Mouse (Mus musculus) ovary, adult 2 months (tissue): ENCODE results near the gene Olfr1029. TPM values are rescaled to one million over a fixed set of nuclear protein-coding genes. Genes with fewer than 3 reads are reported as not detected.

ENCODE experiments used
- polyA plus RNA-seq: library from polyadenylated mRNA; depleted of rRNA; stranded (reverse); fragments of >200 nt; gene quantifications from 2 replicates; pipeline ENCODE4 v1.2.3, GENCODE M21; 2012; rRNA removed

Olfr1029 gene
- 0.29 and 0.58 TPM in 2 replicates for polyA plus RNA-seq

GRCm38 (mm10) chr2:85973595-85973994, at the start of gene Olfr1029:
Olfr1029 (plus strand) TSS chr2:85973895.

GRCm38 (mm10) chr2:85950137-85950536, 23.6 kb upstream of the Olfr1029 start, which contains the start of gene Olfr1028:
Olfr1028 (plus strand) TSS chr2:85950437.

DNA sequence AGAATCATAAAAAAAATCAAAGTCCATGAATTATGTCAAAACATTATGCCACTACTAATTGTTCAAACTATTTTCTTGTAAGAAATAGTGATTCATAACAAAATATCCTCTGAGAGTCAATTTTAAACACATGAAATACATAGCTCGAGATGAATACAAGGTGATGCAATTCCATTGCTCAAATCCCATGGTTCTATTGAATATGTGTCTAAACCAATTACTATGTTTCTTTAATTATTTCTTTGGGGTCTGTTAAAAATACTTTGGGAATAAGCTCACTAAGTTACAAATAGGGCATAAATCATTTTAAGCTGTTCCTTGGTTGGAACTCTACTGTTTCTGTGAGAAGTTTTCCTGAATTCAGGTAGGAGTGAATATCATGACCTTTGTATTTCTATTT, 5.3 kb downstream of the Olfr1029 start, which contains the start of gene Olfr1030:
TSS of gene Olfr1030 (plus strand) at position 301 of the 400 bp plus-strand sequence.

DNA sequence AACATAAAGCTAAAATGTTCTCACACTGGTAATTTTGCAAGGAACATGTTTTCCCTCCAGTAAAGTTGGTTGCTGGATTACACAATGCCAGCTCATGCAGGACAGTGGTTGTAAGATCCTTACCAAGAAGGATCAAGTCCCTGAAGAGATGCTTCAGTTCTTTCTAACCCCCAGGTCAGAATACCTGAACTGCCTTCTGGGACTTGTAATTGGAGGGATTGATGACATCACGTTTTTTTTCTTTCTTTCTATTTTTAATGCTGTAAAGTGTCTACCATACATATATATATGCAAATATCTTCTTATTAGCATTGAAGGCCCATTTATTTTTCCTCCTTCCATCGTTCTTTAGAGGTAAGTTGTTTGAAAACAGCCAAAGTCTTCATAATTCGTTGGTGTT, 16.3 kb downstream of the Olfr1029 start, which contains the start of gene Olfr1031:
TSS of gene Olfr1031 (plus strand) at position 301 of the 400 bp plus-strand sequence.

DNA sequence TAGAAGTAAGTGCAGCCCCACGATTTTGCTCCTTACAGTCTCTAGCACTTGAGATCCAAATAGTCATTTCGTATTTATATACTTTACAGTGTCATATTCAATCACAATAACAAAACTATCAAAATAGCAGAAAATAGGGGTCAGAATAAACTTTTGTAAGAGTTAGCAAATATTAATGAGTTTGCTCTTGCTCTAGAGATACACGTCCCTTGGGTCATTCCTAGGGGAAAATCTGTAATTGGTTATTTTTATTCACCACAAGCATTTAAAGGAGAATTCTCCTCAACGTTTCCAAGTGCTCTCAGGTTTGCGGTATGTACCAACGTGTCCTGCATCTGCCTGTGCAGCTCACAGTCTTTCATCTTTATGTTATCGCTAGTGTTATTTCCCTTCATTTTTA, 31.5 kb downstream of the Olfr1029 start, which contains the start of gene Olfr1032:
TSS of gene Olfr1032 (plus strand) at position 301 of the 400 bp plus-strand sequence.

GRCm38 (mm10) chr2:86020406-86020805, 46.7 kb downstream of the Olfr1029 start, which contains the start of gene Olfr1033:
Olfr1033 (plus strand) TSS chr2:86020633.

Other genes starting within 250 kb of the Olfr1029 start
- not detected in 2 replicates for gene Olfr1012, start 211.1 kb upstream of the Olfr1029 start, polyA plus RNA-seq
- gene Olfr1013, start 206.8 kb upstream of the Olfr1029 start, polyA plus RNA-seq = not detected in 2 replicates
- not detected in 2 replicates for gene Olfr1014, start 201.2 kb upstream of the Olfr1029 start, polyA plus RNA-seq
- gene Olfr1015, start 191.9 kb upstream of the Olfr1029 start, polyA plus RNA-seq = not detected in 2 replicates
- gene Olfr1016, start 171.4 kb upstream of the Olfr1029 start, polyA plus RNA-seq = not detected in 2 replicates
- gene Olfr1018, start 155.4 kb upstream of the Olfr1029 start, polyA plus RNA-seq = not detected in 2 replicates
- gene Olfr1019, start 128.4 kb upstream of the Olfr1029 start, polyA plus RNA-seq = not detected in 2 replicates
- gene Olfr1020, start 126.9 kb upstream of the Olfr1029 start, polyA plus RNA-seq = not detected in 2 replicates
- not detected in 2 replicates for gene Olfr1022, start 105.3 kb upstream of the Olfr1029 start, polyA plus RNA-seq
- gene Olfr1023, start 88.3 kb upstream of the Olfr1029 start, polyA plus RNA-seq = not detected in 2 replicates
- gene Olfr1024, start 68.8 kb upstream of the Olfr1029 start, polyA plus RNA-seq = not detected in 2 replicates
- gene Olfr1025-ps1, start 58.7 kb upstream of the Olfr1029 start, polyA plus RNA-seq = not detected in 2 replicates
- not detected in 2 replicates for gene Olfr1026, start 52.3 kb upstream of the Olfr1029 start, polyA plus RNA-seq
- not detected in 2 replicates for gene Olfr1028, start 23.5 kb upstream of the Olfr1029 start, polyA plus RNA-seq
- 0.03 and 0.05 TPM in 2 replicates for gene Olfr1030, start 5.4 kb downstream of the Olfr1029 start, polyA plus RNA-seq
- gene Olfr1031, start 16.4 kb downstream of the Olfr1029 start, polyA plus RNA-seq = not detected in 2 replicates
- gene Olfr1032, start 31.6 kb downstream of the Olfr1029 start, polyA plus RNA-seq = not detected in 2 replicates
- 1.4 and 1.5 TPM in 2 replicates for gene Olfr1033, start 46.7 kb downstream of the Olfr1029 start, polyA plus RNA-seq
- 0.37 and 0.41 TPM in 2 replicates for gene Olfr1034, start 72.0 kb downstream of the Olfr1029 start, polyA plus RNA-seq
- gene Olfr1036, start 100.1 kb downstream of the Olfr1029 start, polyA plus RNA-seq = not detected in 2 replicates
- gene Olfr1037, start 113.5 kb downstream of the Olfr1029 start, polyA plus RNA-seq = not detected in 2 replicates
- gene Olfr1039, start 162.0 kb downstream of the Olfr1029 start, polyA plus RNA-seq = not detected in 2 replicates
- gene Olfr1040, start 172.8 kb downstream of the Olfr1029 start, polyA plus RNA-seq = not detected in 2 replicates
- not detected in 2 replicates for gene Olfr1042, start 187.9 kb downstream of the Olfr1029 start, polyA plus RNA-seq
- gene Olfr1043, start 193.6 kb downstream of the Olfr1029 start, polyA plus RNA-seq = not detected in 2 replicates
- not detected in 2 replicates for gene Olfr1044, start 203.9 kb downstream of the Olfr1029 start, polyA plus RNA-seq
- gene Olfr52, start 211.8 kb downstream of the Olfr1029 start, polyA plus RNA-seq = not detected in 2 replicates
- gene Olfr1045, start 229.1 kb downstream of the Olfr1029 start, polyA plus RNA-seq = not detected in 2 replicates
- gene Olfr1046, start 245.4 kb downstream of the Olfr1029 start, polyA plus RNA-seq = not detected in 2 replicates